Mouse (Mus musculus) heart, adult 2 months (tissue): ENCODE data around the gene Fam189a1.

Experiments
- CTCF ChIP-seq: fragments of 200-600 bp; IDR thresholded peaks from 2 replicates; pipeline ENCODE4 v1.8.1; 2022; ENCODE audit warnings: antibody characterized with exemption, mild to moderate bottlenecking, moderate library complexity
- EP300 ChIP-seq: fragments of 200-500 bp; IDR thresholded peaks from 2 replicates; pipeline ENCODE4 v1.6.1; 2011; ENCODE audit warnings: low read depth, low read length, control low read depth; ENCODE audit not compliant: insufficient read depth
- POLR2A ChIP-seq: fragments of 200-500 bp; IDR thresholded peaks from 2 replicates; pipeline ENCODE4 v1.6.1; 2011; ENCODE audit warnings: mild to moderate bottlenecking, low read depth, low read length, control low read depth; ENCODE audit not compliant: insufficient read depth

DNA sequence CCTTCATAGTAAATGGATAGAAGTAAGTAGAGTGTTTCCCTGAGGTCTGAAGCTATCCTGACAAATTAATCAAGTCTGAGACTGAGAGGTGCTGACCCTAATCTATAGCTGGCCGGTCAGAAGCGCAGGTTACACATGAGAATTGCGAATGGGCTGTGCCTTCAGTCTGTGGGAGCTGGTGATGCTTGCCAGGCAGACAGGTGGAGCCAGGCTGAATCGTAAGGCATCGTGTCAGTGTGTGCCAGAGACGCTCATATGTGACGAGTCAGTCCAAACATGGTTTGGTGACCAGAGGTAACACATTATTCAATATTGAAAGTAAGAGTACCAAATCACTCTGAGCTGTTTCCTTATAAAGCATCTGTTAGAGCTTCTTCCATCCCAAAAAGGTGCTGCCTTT, 115.3 kb downstream of the Fam189a1 start:
- no peak for TF ChIP-seq CTCF
- TF ChIP-seq POLR2A, result no peak
- TF ChIP-seq EP300, result no peak
